Mouse (Mus musculus) adrenal gland, adult (tissue): Measurements from ENCODE around the gene Ptcra.
A peak's percentile ranks its signal among the peaks of the same experiment; 100 is the strongest.
"Not testable (repeated sequence)": the region's sequence is repeated elsewhere in the genome, so short reads cannot be mapped to it uniquely, and the experiment has no call there.

Experiments used
- DNase-seq, 2 experiments: peaks; one replicate each; pipeline ENCODE4 v3.0.0; 2022 to 2023; ENCODE audit warnings: low spot score in 1 of 2; ENCODE audit not compliant: inconsistent age in 2 of 2

Ptcra gene

DNA sequence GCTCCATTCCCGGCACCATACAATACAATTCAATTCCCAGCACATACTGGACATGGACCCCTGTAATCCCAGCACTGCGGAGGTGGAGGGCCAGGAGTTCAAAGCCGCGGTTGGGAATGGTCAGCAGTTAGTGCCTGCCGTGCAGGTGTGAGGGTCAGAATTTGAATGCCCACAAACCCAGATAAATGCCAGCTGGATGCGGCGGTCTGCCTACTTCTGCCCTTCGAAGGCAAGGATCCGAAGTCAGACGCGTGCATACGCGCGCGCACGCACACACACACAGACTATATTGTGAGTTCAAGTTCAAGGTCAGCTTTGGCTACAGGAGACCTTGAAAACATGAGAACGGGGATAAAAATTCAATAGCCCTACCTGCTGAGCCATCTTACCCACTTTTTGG is 8.1 kb upstream of the Ptcra start:
- DNase-seq = peak; percentile 35 to 66

DNA sequence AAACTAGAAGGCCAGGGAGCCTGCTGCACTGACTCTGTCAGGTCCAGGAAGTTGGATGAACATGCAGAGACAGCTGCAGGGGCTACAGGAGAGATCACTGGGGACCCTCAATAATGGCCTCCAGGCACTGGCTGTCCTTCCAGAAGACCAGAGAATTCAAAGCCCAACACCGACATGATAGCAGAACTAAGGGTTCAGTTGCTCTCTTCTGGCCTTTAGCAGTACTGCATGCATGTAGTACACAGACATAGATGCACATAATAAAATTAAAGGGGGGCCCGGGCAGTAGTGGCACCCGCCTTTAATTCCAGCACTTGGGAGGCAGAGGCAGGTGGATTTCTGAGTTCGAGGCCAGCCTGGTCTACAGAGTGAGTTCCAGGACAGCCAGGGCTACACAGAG is 7.5 kb upstream of the Ptcra start:
- DNase-seq = no peak

DNA sequence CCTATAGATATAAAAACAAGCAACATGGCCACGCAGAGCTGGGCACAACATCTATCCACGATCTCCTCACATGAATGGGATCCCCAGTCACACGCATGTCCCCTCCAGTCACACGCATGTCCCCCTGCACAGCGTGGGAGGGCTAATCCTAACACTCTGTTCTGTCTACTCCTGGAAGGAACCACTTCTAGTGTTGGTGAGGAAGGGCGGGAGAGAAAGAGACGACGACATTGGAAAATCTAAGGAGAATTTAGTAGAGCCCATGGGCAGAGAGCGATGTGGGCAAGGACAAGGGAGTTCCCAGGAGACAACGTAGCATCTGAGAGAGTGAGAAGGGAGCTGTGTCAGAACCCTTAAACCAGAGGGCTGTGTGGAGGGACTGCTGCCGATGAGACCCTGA is 7.0 kb upstream of the Ptcra start:
- no peak for DNase-seq

DNA sequence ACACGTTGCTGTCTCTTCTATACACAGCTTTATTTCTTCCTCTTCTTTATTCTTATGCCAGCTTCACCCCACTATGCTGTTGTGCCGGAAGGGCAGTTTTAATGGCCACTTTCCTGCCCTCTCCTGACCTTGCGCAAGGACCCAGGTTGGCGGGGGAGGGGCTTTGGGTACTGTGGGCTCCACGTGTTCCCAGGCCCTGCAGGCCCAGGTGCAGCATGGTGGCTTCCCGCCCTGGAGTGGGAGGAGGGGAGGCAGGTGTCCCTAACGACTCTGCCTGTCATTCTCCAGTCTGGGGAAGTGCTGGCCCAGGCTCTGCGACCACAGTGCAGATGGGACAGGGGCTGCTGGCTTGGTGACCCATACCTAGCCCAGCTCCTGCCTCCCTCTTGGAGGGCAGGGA is 4.4 kb upstream of the Ptcra start:
- no peak for DNase-seq

DNA sequence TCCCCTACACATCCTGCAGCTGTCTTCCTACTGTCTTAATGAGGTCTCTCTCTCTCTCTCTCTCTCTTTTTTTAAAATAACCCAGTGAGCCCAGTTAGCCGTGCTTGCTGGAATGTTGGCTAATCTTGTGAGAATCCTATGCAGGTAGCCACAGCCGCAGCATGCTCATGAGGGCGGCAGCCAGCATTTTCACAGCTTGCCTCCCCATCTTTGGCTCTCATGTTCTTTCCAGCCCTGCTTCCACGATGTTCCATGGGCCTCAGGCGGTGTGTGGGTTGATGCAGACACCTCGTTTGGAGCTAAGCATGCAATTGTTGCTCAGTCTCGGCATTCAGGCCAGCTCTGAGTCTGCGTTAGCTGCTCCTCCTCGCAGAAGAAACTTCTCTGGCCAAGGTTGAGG is 1.4 kb upstream of the Ptcra start:
- not testable (repeated sequence) for DNase-seq

DNA sequence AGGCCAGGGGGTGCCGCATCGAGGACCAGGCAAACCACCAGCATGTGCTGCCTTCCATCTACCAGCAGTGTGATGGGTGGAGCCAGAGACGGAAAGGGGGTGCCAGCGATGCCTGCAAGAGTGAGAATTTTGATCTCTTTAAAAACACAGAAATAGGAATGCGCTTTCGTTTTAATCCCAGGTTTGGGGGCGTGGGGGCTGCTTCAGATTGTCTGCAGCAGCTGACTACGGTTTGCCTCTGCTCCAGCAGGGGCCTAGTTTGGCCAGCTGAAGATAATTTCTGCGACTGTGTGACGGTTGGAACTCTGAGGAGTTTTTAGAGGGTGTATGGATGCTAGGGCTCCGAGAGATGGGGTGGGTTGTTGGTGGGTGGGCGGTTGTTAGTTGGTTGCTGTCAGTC is 4.8 kb downstream of the Ptcra start:
- no peak for DNase-seq

DNA sequence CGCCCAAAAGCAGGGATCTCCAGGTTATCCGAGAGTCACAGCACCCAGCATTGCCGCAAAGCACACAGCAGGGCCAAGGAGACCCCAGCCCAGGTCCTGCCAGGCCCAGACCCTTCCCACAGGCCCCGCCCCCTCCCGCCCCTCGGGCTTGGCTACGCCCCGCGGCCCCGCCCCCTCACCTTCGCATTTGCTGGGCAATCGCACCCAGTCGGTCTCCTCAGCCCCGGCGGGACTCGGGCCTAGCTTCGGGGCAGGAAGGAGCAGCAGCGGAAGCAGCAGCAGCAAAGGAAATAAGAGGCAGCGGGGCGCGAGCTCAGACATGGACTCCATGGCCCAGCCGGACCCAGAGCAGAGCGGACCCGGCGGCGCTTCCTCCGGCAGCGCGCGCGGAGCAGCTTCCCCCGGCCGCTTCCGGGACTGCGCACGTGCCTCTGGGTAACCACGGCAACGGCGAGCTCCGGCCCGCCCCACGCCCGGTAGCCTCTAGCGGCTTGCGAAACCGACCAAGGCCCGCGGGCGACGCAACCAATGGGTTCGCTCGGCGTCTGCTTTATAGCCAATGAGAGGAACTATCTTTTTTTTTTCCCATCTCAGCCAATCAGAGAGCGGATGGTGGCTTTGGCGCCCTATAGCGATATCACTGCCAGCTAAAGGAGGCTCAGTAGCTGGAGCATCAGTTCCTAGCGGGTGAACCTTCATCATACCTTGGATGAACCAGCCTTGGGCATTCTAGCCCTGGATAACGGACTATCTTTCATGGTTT is 11.5 kb downstream of the Ptcra start, which contains the start of gene Cnpy3:
Cnpy3 (minus strand) TSS at position 421 of the 763 bp plus-strand sequence.
- peak; percentile 98 to 99 for DNase-seq

DNA sequence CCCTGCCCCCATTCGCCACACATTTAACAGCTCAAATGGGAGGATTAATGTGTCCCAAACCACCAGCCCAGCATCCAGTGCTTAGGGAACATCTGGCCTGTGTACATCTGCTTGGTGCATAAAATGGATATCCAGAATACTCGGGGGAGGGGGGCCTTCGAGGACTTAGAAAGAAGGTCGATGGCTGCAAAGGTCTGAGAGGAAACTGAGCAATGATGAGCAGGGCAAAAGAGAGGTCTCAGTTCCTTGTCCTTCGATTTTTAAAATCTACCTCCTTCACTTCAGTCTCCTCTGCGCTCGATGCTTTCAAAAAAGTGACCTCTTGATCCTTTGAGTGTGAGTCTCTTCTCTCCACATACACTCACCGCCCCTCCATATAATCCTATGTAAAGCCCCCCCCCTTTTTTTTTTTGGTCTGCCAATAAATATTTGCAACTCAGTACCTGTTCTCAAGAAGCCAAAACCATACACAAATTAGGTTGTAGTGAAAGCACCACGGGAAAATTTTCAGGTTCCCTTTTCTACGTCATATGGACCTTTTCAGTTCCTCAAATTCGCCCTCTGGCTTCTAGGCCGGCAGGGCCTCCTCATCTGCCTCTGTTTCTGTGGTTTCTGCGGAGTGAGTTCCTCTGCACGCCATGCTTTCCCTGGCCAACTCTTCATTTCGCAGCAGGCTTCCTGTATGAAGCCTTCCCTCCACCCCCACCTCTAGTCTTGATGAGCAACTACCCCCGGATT is 12.3 kb downstream of the Ptcra start:
- DNase-seq = peak in 1 of 2 experiments; percentile 49

DNA sequence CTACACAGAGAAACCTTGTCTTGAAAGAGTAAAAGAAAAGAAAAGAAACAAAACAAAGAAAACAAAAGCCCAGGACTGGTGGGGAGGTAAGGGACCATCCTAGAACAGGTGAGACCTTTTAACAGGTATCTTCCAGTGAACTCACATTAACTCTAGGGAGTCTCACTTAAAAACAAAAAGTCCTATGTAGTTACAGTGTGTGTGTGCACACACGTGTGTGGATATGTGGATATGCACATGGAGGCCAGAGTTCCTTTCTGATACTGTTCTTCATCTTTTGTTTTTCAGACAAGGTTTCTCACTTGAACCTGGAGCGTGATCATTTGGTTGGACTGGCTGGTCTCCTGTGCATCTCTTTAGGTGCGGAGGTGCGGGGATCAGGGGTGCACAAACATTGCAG is 12.9 kb downstream of the Ptcra start:
- DNase-seq = no peak

DNA sequence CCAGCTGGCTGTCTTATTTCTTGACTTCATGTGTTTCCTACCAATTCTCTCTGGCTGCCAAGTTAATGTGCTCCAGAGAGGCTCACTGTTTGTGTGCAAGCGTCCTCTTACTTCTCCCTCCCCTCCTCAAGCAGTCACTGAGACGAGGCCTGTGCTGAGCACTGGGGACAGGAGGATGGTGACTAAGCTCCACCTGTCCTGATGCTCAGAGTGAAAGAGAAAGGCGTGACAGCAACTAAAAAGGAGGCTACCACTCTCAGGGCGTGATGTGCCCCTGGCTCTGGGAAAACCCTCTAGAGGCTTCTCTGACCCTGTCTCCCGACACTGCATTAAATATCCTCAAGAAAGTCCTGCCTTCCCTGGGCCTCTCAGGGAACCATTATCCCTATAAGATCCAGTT is 14.2 kb downstream of the Ptcra start:
- DNase-seq = no peak

DNA sequence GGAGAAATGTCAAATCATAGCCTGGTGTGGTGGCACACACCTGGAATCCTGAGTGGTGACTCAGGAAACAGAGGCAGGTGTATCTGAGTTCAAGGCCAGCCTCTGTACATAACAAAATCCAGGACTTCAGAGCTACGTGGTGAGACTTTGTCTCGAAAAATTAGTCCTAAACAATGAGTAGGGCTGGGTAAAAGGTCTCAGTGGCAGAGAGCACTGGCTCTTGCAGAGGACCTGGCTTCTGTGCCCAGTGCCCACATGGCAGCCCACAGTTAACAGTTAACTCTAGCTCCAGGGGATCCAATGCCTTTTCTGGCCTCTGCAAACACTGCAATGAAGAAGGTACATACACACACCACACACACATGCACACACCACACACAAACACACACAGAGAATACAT is 15.7 kb downstream of the Ptcra start:
- no peak for DNase-seq

DNA sequence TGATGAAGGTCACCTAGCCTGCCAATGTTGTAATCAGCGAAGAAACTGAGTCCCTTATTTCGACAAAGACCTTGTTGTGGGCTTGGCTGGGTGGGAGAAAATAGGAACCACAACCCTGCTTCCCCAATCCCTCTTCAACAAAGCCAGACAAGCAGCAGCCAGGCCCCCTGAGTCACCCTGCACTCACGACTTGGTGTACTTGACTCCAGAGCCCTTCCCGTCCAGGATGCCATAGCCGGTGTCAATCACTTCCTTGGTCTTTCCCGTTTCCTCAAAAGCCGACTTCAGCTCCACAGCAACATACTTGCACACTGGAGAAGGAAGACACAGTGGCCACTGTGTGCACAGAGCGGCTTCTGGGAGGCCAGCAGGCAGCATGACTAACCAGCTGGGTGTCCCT is 16.3 kb downstream of the Ptcra start:
- no peak for DNase-seq

DNA sequence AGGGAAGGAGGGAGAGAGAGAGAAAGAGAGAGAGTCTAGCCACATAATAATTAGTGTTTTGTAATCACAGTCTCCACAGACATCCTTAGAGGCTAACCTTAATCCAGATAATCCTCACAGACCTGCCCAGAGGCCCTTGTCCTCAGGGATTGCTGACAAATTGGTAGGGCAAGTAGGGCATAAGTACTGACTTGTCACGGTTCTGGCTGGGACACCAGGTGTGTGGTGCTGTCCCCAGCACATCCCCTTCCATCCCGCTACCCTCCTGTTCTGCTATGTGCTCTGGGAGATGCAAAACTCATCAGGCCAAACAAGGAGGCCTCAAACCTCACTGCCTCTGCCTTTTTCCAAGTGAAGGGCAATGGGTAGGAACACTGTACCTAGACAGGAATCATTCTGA is 18.0 kb downstream of the Ptcra start:
- DNase-seq = no peak

DNA sequence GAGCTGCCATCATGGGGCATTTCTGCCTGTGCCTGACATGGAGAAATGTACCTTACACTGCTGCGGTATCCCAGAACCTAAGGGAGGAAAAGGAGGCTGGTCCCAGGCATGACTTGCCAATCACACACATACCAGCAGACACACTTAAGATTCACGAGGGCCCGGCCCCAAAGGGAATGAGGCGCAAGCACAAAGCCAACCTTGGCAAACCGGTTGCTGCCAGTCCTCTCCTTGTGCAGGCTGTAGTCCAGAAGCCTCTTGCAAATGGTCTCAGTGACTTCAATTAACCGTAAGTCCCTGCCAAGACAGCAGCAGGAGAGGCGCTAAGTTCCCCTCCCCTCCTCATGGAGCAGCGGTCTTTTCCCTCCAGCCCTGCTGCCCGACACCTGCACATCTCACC is 20.5 kb downstream of the Ptcra start:
- no peak for DNase-seq

DNA sequence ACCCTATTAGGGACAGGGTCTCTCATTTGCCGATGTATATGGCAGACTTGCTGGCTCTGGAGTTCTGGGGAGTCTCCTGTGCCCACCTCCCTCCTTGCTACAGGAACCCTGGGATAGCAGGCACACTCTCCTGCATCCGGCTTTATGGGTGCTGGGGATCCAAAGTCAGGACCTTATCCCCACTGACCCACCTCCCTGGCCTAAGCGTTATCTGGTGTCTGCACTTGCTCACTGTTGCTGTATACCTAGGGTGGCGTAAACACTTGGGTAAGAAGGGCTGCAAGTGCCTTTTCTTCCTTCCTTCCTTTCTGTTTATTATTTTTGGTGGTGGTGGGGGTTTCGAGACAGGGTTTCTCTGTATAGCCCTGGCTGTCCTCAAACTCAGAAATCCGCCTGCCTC is 22.2 kb downstream of the Ptcra start:
- no peak for DNase-seq

DNA sequence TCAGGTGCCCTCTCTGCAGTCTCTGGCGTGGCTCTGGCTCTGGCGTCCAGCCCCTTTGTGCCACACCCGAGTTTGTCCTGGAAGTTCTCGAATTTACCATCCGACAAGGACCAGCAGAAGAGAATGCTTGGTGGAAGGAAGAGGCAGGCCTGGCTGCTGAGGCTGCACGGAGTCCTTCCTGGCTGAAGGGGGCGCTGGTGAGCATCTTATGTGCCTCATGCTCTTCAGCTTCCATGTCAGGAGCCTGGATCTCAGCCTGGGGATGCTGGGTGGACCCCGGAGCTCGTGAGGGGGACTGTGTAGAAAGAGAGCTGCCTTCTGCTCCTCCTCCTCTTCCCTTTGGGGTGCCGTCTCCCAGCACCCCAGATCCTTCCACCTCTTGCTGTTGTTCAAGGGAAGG is 27.4 kb downstream of the Ptcra start:
- peak; percentile 39 to 75 for DNase-seq

DNA sequence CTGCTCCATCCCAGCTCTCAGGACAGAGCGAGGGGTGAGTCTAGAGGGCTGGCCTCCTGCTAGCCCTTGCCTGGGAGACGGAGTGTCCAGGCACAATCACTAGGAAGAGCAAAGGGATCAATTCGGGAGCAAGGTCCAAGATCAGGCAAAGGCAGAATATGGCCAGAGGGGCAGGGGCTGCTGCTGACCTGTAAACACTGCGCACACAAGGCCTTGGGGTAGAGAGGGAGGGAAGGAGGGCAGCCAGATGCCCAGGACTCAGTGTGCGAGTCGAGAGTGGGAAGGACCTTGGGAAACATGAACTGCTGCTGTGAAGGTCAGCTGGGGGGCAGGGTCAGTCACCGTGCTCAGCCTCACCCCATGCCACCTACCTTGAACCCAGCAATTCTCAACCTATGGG is 28.2 kb downstream of the Ptcra start:
- no peak for DNase-seq

DNA sequence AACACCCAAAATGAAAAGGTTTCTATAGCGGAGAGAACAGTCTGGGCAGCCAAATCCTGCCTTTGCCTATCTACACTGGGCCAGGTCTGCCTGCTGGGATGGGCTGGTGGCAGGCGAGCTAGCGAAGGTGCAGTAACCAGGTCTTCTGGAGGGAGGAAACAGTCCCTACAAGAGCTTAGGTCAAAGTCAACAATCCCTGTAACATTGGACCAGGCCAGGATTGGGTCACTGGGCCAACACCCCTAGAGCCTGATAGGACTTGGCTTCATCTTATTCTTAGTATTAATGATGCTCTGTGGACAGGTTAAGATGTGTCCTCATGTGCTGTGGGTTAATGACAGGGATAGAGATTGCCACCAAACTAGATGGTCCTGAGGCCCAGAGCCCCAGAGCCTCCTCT is 29.5 kb downstream of the Ptcra start:
- DNase-seq = no peak

DNA sequence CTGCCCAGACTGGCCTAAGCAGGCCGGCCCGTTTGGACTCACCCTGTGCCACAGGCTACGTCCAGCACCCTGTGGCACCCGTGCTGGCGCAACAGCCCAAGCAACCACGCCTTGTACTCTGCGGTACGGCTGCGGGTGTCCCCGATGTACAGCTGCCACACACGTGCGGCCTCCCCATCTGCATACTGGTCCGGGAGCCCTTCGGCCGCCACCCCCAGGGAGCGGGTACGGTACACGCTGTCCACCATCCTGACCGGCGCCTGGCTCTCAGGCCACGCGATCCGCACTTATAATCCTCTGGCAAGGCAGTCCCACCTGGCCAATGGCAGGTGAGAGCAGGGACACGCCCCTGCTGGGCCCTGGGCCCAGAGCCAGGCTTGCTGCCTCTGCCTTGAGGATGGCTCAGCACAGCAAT is 34.6 kb downstream of the Ptcra start, which contains the start of gene Gnmt:
Gnmt (minus strand) TSS at position 265 of the 415 bp plus-strand sequence.
- DNase-seq = no peak

DNA sequence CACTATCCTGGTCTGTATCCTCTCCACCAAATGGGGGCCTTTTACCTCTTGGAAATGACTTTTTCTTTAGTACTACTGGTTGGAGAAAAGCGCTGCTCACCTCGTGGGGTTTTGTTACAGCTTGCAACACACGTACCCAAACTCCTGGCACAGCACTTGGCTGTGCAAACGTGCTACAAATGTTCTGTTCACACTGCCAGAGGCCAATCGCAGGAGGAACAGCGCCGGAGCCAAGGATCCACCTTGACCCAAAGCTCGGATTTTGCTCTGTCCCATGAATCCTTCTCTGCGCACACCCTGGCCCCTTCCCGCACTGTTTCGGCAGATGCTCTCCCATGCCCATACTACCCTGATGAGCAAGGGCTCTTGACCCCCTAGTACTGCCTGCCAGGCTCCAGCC is 35.0 kb downstream of the Ptcra start:
- no peak for DNase-seq

DNA sequence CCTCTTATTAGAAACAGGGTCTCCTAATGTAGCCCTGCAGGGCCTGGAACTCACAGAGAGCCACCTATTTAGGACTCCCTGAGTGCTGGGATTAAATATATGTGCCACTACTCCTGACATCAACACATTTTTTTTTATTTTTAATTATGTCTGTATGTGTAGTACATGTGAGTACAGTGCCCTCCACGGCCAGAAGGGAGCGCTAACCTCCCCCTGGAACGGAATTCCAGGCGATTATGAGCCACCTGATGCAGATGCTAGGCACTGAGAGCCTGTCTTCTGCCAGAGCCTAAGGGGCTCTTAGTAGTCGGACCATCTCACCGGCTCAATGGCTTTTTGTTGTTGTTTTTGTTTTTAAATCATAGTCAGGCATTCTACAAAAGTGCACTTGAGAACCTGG is 35.5 kb downstream of the Ptcra start:
- DNase-seq = peak in 1 of 2 experiments; percentile 65

DNA sequence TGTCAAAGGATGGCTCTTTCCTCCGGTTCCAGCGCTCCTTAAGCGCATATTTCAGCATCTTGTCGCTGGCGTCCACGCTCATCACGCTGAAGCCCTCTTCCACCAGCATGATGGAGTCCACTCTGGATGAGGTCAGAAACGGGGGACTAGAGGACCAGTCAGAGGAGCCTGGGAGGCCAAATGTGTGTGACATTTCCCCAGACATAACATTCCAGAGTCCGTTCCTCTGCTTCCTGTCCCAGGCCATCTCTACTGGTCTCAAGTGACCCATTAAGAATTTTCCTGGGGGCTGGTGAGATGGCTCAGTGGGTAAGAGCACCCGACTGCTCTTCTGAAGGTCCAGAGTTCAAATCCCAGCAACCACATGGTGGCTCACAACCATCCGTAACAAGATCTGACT is 36.2 kb downstream of the Ptcra start:
- no peak for DNase-seq
